Mouse (Mus musculus) hindbrain, embryonic 10.5 days (tissue): ENCODE results near the gene AC140267.1. TPM values are rescaled to one million over a fixed set of nuclear protein-coding genes. Genes with fewer than 3 reads are reported as not detected.

Experiments
- DNase-seq: peaks from one replicate; pipeline ENCODE4 v3.0.0-alpha.2; 2017; ENCODE audit warnings: low spot score
- H3K27ac ChIP-seq: fragments of 300-500 bp; sonication (generic); 2 replicates; pipeline ENCODE4 v1.5.1; 2016; ENCODE audit warnings: mild to moderate bottlenecking, moderate library complexity
- H3K27me3 ChIP-seq: fragments of 300-500 bp; sonication (generic); 2 replicates; pipeline ENCODE4 v1.6.1; 2016; ENCODE audit warnings: mild to moderate bottlenecking; ENCODE audit not compliant: poor library complexity, insufficient read depth, severe bottlenecking
- H3K36me3 ChIP-seq: fragments of 300-500 bp; sonication (generic); 2 replicates; pipeline ENCODE4 v1.6.1; 2016; ENCODE audit warnings: mild to moderate bottlenecking, moderate library complexity
- H3K4me1 ChIP-seq: fragments of 300-500 bp; sonication (generic); replicated peaks from 2 replicates; pipeline ENCODE4 v1.6.1; 2016; ENCODE audit warnings: mild to moderate bottlenecking
- H3K4me3 ChIP-seq: fragments of 300-500 bp; sonication (generic); 2 replicates; pipeline ENCODE4 v1.5.1; 2016; ENCODE audit warnings: mild to moderate bottlenecking, moderate library complexity
- H3K9me3 ChIP-seq: fragments of 300-500 bp; sonication (generic); 2 replicates; pipeline ENCODE4 v1.6.1; 2016; ENCODE audit warnings: mild to moderate bottlenecking, moderate library complexity
- WGBS: fragments of 180-500 bp; shearing (Covaris S2); methylation state at CpG from one replicate; pipeline ENCODE4 v1.1.7; 2016; 5-methylcytosine and 5-hydroxymethylcytosine counted together
- polyA plus RNA-seq: library from polyadenylated mRNA; unstranded; fragments of >200 nt; fragmentation: Nextera tagmentation; extraction: Ambion mirVana; gene quantifications from 2 replicates; pipeline ENCODE4 v1.2.1, GENCODE M21; 2016

AC140267.1 gene
- polyA plus RNA-seq, 1 experiment from 2014 or later, result not detected

GRCm38 (mm10) chr15:80233733-80234509 lies 1.7 kb upstream of the AC140267.1 start, which contains the start of gene Mief1:
Gene Mief1, plus strand, starts transcription at chr15:80234018.
- Histone ChIP-seq H3K27me3 (peaks cover 7% of the 10 kb centered on the region; the same call in 1 of the 2 replicates), H3K36me3 (peaks cover 36% of the 10 kb centered on the region), H3K27ac (peak within 1 kb of the TSS; percentile 93), H3K4me1 (peaks cover 38% of the 10 kb centered on the region), H3K9me3 (no peaks in the 10 kb centered on the region), H3K4me3 (peak within 1 kb of the TSS; percentile 94)
- under 1% methylated on average over 67 of the region's 67 CpGs for WGBS
- peak; percentile 97 for DNase-seq

DNA sequence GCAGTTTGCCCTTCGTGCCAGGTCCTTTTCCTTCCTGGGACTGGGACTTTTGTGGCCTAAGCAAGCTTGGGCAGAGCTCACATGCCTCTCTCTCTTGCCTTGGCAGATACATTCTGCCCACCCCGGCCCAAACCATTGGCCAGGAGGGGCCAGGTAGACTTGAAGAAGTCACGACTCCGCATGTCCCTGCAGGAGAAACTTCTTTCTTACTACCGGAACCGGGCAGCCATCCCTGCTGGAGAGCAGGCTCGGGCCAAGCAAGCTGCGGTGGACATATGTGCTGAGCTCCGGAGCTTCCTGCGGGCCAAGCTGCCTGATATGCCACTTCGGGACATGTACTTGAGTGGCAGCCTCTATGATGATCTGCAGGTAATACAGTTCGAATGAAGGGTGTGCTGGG lies 12.5 kb downstream of the AC140267.1 start:
- Histone ChIP-seq H3K36me3 (peaks cover 91% of the 10 kb centered on the region), H3K27ac (no peak overlapping the region), H3K4me1 (no peaks in the 10 kb centered on the region), H3K27me3 (no peaks in the 10 kb centered on the region), H3K9me3 (no peaks in the 10 kb centered on the region), H3K4me3 (no peak overlapping the region)
- 97% methylated on average over 12 of the region's 12 CpGs for WGBS
- no peak for DNase-seq

DNA sequence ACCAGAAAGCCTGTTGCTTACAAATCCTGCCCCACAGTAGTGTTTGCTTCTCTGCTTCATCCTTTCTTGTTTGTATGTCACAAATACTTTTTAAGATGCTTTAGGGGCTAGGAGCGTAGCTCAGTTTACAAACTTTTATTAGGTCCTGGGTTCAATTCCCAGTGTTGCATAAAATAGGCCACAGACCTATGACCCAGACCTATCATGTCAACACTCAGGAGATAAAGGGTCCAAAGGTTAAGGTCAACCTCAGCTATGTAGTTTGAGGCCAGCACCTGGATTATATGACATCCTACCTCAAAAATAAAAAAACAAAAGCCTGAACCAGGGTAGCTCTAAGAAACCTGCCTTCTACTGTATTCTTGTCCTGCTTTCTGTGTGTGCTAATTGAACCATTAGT lies 13.0 kb downstream of the AC140267.1 start:
- WGBS, result 98% methylated on average over 1 of the region's 1 CpGs
- H3K4me1 ChIP-seq, result peaks cover 2% of the 10 kb centered on the region
- no peaks in the 10 kb centered on the region for H3K27me3 ChIP-seq
- H3K36me3 ChIP-seq, result peaks cover 88% of the 10 kb centered on the region
- no peak for DNase-seq
- H3K4me3 ChIP-seq, result no peak overlapping the region
- H3K9me3 ChIP-seq, result no peaks in the 10 kb centered on the region
- H3K27ac ChIP-seq, result no peak overlapping the region

DNA sequence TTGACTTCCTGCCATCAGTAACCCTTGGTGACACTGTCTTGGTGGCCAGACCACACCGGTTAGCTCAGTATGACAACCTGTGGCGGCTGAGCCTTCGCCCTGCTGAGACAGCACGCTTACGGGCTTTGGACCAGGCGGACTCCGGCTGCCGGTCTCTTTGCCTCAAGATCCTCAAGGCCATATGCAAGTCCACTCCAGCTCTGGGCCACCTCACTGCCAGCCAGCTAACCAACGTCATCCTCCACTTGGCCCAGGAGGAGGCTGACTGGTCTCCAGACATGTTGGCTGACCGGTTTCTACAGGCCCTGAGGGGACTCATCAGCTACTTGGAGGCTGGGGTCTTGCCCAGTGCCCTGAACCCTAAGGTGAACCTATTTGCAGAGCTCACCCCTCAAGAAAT lies 14.0 kb downstream of the AC140267.1 start:
- no peaks in the 10 kb centered on the region for H3K9me3 ChIP-seq
- H3K27me3 ChIP-seq, result no peaks in the 10 kb centered on the region
- no peak for DNase-seq
- no peak overlapping the region for H3K4me3 ChIP-seq
- peaks cover 77% of the 10 kb centered on the region for H3K36me3 ChIP-seq
- H3K4me1 ChIP-seq, result peaks cover 12% of the 10 kb centered on the region
- 96% methylated on average over 10 of the region's 10 CpGs for WGBS
- H3K27ac ChIP-seq, result no peak overlapping the region

GRCm38 (mm10) chr15:80250586-80250985 lies 15.0 kb downstream of the AC140267.1 start:
- H3K4me3 ChIP-seq, result no peak overlapping the region
- H3K27ac ChIP-seq, result no peak overlapping the region
- no peaks in the 10 kb centered on the region for H3K9me3 ChIP-seq
- peaks cover 70% of the 10 kb centered on the region for H3K36me3 ChIP-seq
- no peak for DNase-seq
- peaks cover 14% of the 10 kb centered on the region for H3K4me1 ChIP-seq
- no peaks in the 10 kb centered on the region for H3K27me3 ChIP-seq
- 92% methylated on average over 6 of the region's 6 CpGs for WGBS

DNA sequence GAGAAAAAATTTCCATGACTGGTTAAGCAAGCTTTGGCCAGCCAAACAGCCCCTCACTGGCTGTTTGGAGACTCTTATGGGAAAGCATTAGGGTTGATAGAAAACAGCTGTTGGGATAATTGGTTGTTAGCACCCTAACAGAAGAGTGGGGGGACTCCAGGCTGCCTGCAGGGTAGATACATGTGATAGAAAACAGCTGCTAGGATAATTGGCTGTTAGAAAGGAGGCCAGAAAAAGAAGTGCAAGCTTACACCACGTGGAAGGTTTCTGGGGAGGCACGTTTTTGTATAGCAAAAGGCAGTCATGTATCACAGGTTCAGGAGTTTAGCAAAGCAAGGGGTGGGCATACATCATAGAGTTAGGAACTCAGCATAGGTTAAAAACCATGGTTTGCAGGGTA lies 17.9 kb downstream of the AC140267.1 start:
- Histone ChIP-seq H3K4me1 (peaks cover 38% of the 10 kb centered on the region), H3K4me3 (0 out of 2 replicates have a peak overlapping the region, but pooled peaks have one; percentile 14), H3K36me3 (peaks cover 68% of the 10 kb centered on the region), H3K27ac (peak overlapping the region; percentile 100; the same call in 1 of the 2 replicates), H3K27me3 (no peaks in the 10 kb centered on the region), H3K9me3 (no peaks in the 10 kb centered on the region)
- WGBS, result 56% methylated on average over 2 of the region's 2 CpGs
- no peak for DNase-seq

DNA sequence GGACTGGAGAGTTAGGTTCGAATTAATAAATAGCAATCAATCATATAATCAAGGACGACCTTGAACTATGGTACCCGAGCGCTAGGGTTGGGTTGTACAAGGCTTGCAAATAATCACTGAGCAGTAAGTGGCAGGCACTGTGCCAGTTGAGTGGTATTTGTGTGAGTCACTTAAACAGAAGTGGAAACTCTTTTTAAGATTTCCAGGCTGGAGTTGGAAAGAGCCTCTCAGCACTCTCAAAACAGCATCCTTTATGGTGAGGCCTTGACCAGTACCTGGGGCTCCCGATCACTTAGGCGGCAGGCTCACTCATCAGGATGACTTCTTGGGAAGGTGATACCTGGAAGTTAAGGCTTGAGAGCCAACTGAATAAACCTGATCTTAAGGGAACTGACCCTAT lies 18.6 kb downstream of the AC140267.1 start:
- Histone ChIP-seq H3K4me1 (peaks cover 43% of the 10 kb centered on the region), H3K27ac (peak overlapping the region; percentile 100), H3K36me3 (peaks cover 68% of the 10 kb centered on the region), H3K27me3 (no peaks in the 10 kb centered on the region), H3K4me3 (peak overlapping the region; percentile 100), H3K9me3 (no peaks in the 10 kb centered on the region)
- WGBS, result 58% methylated on average over 6 of the region's 6 CpGs
- no peak for DNase-seq

DNA sequence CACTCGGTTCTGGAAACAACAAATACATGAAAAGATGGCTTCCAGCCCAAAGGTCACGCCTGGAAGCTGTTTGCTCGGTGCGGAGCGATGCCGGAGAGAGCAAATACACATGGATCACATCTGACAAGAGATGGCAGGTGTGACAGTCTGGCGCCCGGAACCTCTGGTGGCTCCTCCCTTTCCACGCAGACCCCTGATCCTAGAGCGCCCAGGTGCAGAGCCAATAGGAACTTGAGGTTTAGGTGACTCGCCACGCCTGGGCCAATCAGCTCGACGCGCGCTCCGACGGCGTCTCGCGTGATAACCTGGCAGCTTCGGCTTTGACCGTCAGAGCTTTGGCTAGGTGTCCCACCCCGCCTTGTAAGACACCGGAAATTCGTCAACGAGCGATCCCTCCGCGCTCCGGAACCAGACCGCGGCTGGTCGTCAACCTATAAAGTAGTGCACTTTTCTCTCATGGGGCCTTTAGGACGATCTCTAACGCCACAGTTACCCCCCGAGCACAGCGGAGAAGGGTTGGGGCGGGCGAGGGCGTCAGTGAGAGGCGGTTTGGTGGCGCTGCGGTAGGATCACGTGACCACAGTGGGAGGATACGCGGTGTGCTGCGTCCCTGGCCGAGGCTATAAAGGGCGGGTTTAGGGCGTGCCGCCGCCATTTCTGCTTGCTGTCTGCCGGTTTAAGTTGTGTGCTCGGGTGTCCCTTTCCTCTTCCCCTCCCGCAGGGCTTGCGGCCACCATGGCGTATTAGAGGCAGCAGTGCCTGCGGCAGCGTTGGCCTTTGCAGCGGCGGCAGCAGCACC lies 19.4 kb downstream of the AC140267.1 start, which contains the start of gene Atf4:
Atf4 (plus strand) TSS at position 338 of the 799 bp plus-strand sequence.
- H3K27ac ChIP-seq, result peak within 1 kb of the TSS; percentile 100
- H3K4me3 ChIP-seq, result peak within 1 kb of the TSS; percentile 100
- peaks cover 50% of the 10 kb centered on the region for H3K4me1 ChIP-seq
- peak; percentile 97 for DNase-seq
- H3K9me3 ChIP-seq, result no peaks in the 10 kb centered on the region
- WGBS, result under 1% methylated on average over 62 of the region's 62 CpGs
- H3K27me3 ChIP-seq, result no peaks in the 10 kb centered on the region
- peaks cover 68% of the 10 kb centered on the region for H3K36me3 ChIP-seq

GRCm38 (mm10) chr15:80255646-80256121 lies 20.0 kb downstream of the AC140267.1 start:
- under 1% methylated on average over 51 of the region's 51 CpGs for WGBS
- H3K27me3 ChIP-seq, result no peaks in the 10 kb centered on the region
- H3K4me1 ChIP-seq, result peaks cover 55% of the 10 kb centered on the region
- H3K36me3 ChIP-seq, result peaks cover 68% of the 10 kb centered on the region
- peak overlapping the region; percentile 100 for H3K27ac ChIP-seq
- peak; percentile 84 for DNase-seq
- peak overlapping the region; percentile 100 for H3K4me3 ChIP-seq
- no peaks in the 10 kb centered on the region for H3K9me3 ChIP-seq

DNA sequence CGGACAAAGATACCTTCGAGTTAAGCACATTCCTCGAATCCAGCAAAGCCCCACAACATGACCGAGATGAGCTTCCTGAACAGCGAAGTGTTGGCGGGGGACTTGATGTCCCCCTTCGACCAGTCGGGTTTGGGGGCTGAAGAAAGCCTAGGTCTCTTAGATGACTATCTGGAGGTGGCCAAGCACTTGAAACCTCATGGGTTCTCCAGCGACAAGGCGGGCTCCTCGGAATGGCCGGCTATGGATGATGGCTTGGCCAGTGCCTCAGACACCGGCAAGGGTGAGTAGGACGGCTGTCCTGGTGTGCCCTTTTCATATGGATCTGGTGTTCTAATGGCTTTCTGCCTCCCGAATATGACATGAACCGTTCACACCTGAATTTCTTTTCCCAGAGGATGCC lies 20.6 kb downstream of the AC140267.1 start:
- Histone ChIP-seq H3K27me3 (no peaks in the 10 kb centered on the region), H3K36me3 (peaks cover 68% of the 10 kb centered on the region), H3K27ac (peak overlapping the region; percentile 100), H3K4me3 (peak overlapping the region; percentile 100), H3K4me1 (peaks cover 55% of the 10 kb centered on the region), H3K9me3 (no peaks in the 10 kb centered on the region)
- DNase-seq, result no peak
- WGBS, result 14% methylated on average over 16 of the region's 16 CpGs

GRCm38 (mm10) chr15:80256656-80257601 lies 21.3 kb downstream of the AC140267.1 start:
- 69% methylated on average over 12 of the region's 12 CpGs for WGBS
- H3K36me3 ChIP-seq, result peaks cover 62% of the 10 kb centered on the region

More at GRCm38 (mm10) chr15:80256656-80257601, 21.3 kb downstream of the AC140267.1 start:
- peak overlapping the region; percentile 100 for H3K4me3 ChIP-seq
- no peaks in the 10 kb centered on the region for H3K27me3 ChIP-seq
- no peak for DNase-seq
- no peaks in the 10 kb centered on the region for H3K9me3 ChIP-seq
- peak overlapping the region; percentile 100 for H3K27ac ChIP-seq
- peaks cover 55% of the 10 kb centered on the region for H3K4me1 ChIP-seq
